Mouse (Mus musculus): Measurements from ENCODE around the gene Cep128.

- TF ChIP-seq POLR2A (IDR thresholded peaks at IDR 0.05; ENCODE audit: insufficient read depth, low read depth, low read length) (no peak), CTCF (IDR thresholded peaks at IDR 0.05; ENCODE audit: insufficient read depth, low read depth, low read length) (no peak)
Observed at GRCm38 (mm10) chr12:91295870-91296269, 88.3 kb downstream of the Cep128 start.
